Mouse (Mus musculus): ENCODE results near the gene Mrs2. TPM values are rescaled to one million over a fixed set of nuclear protein-coding genes. Genes with fewer than 3 reads are reported as not detected.

The Mrs2 gene
- 23.6 and 26.6 TPM in 2 replicates for polyA plus RNA-seq (2016; fragmentation: Nextera tagmentation; extraction: Ambion mirVana)

GRCm38 (mm10) chr13:25019793-25020539, at the start of gene Mrs2:
Mrs2 (minus strand) TSS chr13:25020379.
- under 1% methylated on average over 84 of the region's 84 CpGs for WGBS

GRCm38 (mm10) chr13:25069765-25070164, 49.6 kb upstream of the Mrs2 start:
- WGBS = 69% methylated on average over 4 of the region's 4 CpGs
- H3K4me2 ChIP-seq (replicated peaks) = no peak overlapping the region
- H3K27me3 ChIP-seq = no peaks in the 10 kb centered on the region
- no peak overlapping the region for H3K27ac ChIP-seq
- H3K36me3 ChIP-seq = no peaks in the 10 kb centered on the region
- no peak overlapping the region for H3K4me3 ChIP-seq
- no peaks in the 10 kb centered on the region for H3K9me3 ChIP-seq
- no peak for ATAC-seq (ENCODE audit: insufficient number of reproducible peaks, insufficient read depth, low FRiP score, low TSS enrichment)
- H3K9ac ChIP-seq = no peak overlapping the region
- H3K4me1 ChIP-seq = no peaks in the 10 kb centered on the region

More at GRCm38 (mm10) chr13:25019793-25020539, at the start of gene Mrs2:
- H3K4me1 ChIP-seq = peaks cover 13% of the 10 kb centered on the region
- peak; percentile 87 for ATAC-seq (ENCODE audit: insufficient number of reproducible peaks, insufficient read depth, low FRiP score, low TSS enrichment)
- no peaks in the 10 kb centered on the region; the same call in 1 of the 2 replicates for H3K36me3 ChIP-seq
- no peaks in the 10 kb centered on the region for H3K9me3 ChIP-seq
- peak within 1 kb of the TSS; percentile 92 for H3K9ac ChIP-seq
- H3K4me2 ChIP-seq (replicated peaks) = peak within 1 kb of the TSS; percentile 82
- H3K27ac ChIP-seq = peak within 1 kb of the TSS; percentile 76; the same call in 1 of the 2 replicates
- peak within 1 kb of the TSS; percentile 95 for H3K4me3 ChIP-seq
- H3K27me3 ChIP-seq = no peaks in the 10 kb centered on the region

GRCm38 (mm10) chr13:25067183-25067582, 47.0 kb upstream of the Mrs2 start:
- 76% methylated on average over 4 of the region's 4 CpGs for WGBS
- Histone ChIP-seq H3K9ac (no peak overlapping the region), H3K27me3 (no peaks in the 10 kb centered on the region), H3K9me3 (no peaks in the 10 kb centered on the region), H3K36me3 (no peaks in the 10 kb centered on the region), H3K4me3 (no peak overlapping the region), H3K27ac (no peak overlapping the region), H3K4me1 (no peaks in the 10 kb centered on the region), H3K4me2 (replicated peaks) (no peak overlapping the region)
- no peak for ATAC-seq (ENCODE audit: insufficient number of reproducible peaks, insufficient read depth, low FRiP score, low TSS enrichment)

- H3K4me1 ChIP-seq = no peaks in the 10 kb centered on the region
- H3K9ac ChIP-seq = no peak overlapping the region
- no peaks in the 10 kb centered on the region for H3K36me3 ChIP-seq
- H3K27ac ChIP-seq = no peak overlapping the region
- no peak for ATAC-seq (ENCODE audit: insufficient number of reproducible peaks, insufficient read depth, low FRiP score, low TSS enrichment)
- no peak overlapping the region for H3K4me2 ChIP-seq (replicated peaks)
- H3K27me3 ChIP-seq = no peaks in the 10 kb centered on the region
- H3K9me3 ChIP-seq = no peaks in the 10 kb centered on the region
- no peak overlapping the region for H3K4me3 ChIP-seq
- 93% methylated on average over 2 of the region's 2 CpGs for WGBS
Observed at GRCm38 (mm10) chr13:25066659-25067058, 46.5 kb upstream of the Mrs2 start.

- Histone ChIP-seq H3K4me1 (peaks cover 10% of the 10 kb centered on the region), H3K27ac (no peak within 1 kb of the TSS), H3K9me3 (0 out of 2 replicates have a peak, but pooled peaks cover 6% of the 10 kb centered on the region), H3K4me2 (replicated peaks) (peak within 1 kb of the TSS; percentile 77), H3K27me3 (peaks cover 46% of the 10 kb centered on the region), H3K9ac (peak within 1 kb of the TSS; percentile 36), H3K4me3 (peak within 1 kb of the TSS; percentile 47), H3K36me3 (no peaks in the 10 kb centered on the region)
- 3% methylated on average over 63 of the region's 63 CpGs for WGBS
- peak; percentile 60; the same call in 1 of the 2 replicates for ATAC-seq (ENCODE audit: insufficient number of reproducible peaks, insufficient read depth, low FRiP score, low TSS enrichment)
Observed at GRCm38 (mm10) chr13:25055873-25056667, 35.9 kb upstream of the Mrs2 start, which contains the start of gene Dcdc2a. Dcdc2a (plus strand) TSS chr13:25056004.

DNA sequence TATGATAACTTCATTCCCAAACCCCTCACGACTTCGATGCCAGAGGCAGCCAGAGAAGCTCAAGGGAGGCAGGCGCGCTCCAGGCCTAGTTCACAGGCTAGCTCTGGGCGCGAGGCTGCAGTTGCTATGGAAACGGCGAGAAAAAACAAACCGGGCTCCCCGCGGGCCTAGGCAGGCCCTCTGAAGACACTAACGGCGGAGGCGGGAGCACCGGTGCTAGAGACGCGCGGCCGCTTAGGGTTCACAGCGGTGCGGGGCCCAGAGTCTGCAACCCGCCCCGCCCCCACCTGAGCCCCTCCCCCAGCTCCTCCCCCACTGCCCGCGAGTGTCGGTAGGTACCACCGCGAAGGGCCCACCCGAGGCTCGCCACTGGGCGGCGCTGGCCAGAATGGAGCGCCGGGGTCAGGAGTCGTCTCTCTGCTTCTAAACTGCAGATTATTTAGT, 35.0 kb upstream of the Mrs2 start:
- no peak overlapping the region for H3K27ac ChIP-seq
- H3K4me3 ChIP-seq = peak overlapping the region; percentile 47
- H3K9me3 ChIP-seq = peaks cover 11% of the 10 kb centered on the region
- H3K4me2 ChIP-seq (replicated peaks) = peak overlapping the region; percentile 77
- ATAC-seq (ENCODE audit: insufficient number of reproducible peaks, insufficient read depth, low FRiP score, low TSS enrichment) = peak; percentile 81
- under 1% methylated on average over 34 of the region's 35 CpGs for WGBS
- H3K27me3 ChIP-seq = peaks cover 46% of the 10 kb centered on the region
- H3K4me1 ChIP-seq = peaks cover 10% of the 10 kb centered on the region
- H3K9ac ChIP-seq = peak overlapping the region; percentile 36
- H3K36me3 ChIP-seq = no peaks in the 10 kb centered on the region

- Histone ChIP-seq H3K27me3 (peaks cover 36% of the 10 kb centered on the region), H3K4me1 (peaks cover 10% of the 10 kb centered on the region), H3K9ac (no peak overlapping the region), H3K4me3 (no peak overlapping the region), H3K4me2 (replicated peaks) (no peak overlapping the region), H3K36me3 (no peaks in the 10 kb centered on the region), H3K9me3 (peaks cover 22% of the 10 kb centered on the region), H3K27ac (no peak overlapping the region)
- ATAC-seq (ENCODE audit: insufficient number of reproducible peaks, insufficient read depth, low FRiP score, low TSS enrichment) = no peak
- 90% methylated on average over 5 of the region's 5 CpGs for WGBS
Observed at GRCm38 (mm10) chr13:25052671-25053070, 32.5 kb upstream of the Mrs2 start.

DNA sequence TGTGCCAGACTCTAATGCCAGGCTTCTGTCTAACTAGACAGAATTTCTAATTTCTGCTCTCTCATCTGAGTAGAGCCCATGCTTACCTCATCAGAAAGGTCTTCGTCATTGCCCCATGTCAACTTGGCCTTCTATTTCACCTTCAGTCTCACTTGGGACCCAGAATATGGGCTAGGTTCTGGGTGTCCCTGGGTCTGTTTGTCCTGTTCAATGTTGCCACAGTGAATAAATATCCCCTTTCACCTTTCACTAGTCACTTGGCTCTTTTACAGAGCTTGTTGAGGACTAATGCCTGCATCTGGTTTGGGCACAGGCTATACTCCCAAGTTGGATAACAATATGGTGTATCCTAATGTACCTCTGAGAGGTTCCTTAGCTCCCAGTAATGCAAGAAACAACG, 19.3 kb upstream of the Mrs2 start:
- Histone ChIP-seq H3K27me3 (no peaks in the 10 kb centered on the region), H3K9me3 (no peaks in the 10 kb centered on the region), H3K4me2 (replicated peaks) (no peak overlapping the region), H3K4me3 (no peak overlapping the region), H3K9ac (no peak overlapping the region), H3K36me3 (no peaks in the 10 kb centered on the region), H3K27ac (no peak overlapping the region), H3K4me1 (no peaks in the 10 kb centered on the region)
- 75% methylated on average over 2 of the region's 2 CpGs for WGBS
- no peak for ATAC-seq (ENCODE audit: insufficient number of reproducible peaks, insufficient read depth, low FRiP score, low TSS enrichment)

- H3K27me3 ChIP-seq = no peaks in the 10 kb centered on the region
- 78% methylated on average over 3 of the region's 3 CpGs for WGBS
- no peaks in the 10 kb centered on the region for H3K36me3 ChIP-seq
- H3K4me1 ChIP-seq = no peaks in the 10 kb centered on the region
- no peak for ATAC-seq (ENCODE audit: insufficient number of reproducible peaks, insufficient read depth, low FRiP score, low TSS enrichment)
- H3K9ac ChIP-seq = no peak overlapping the region
- no peak overlapping the region for H3K4me2 ChIP-seq (replicated peaks)
- no peak overlapping the region for H3K27ac ChIP-seq
- no peak overlapping the region for H3K4me3 ChIP-seq
- no peaks in the 10 kb centered on the region for H3K9me3 ChIP-seq
Observed at GRCm38 (mm10) chr13:25027114-25027425, 6.9 kb upstream of the Mrs2 start.

GRCm38 (mm10) chr13:25026409-25027113, 6.4 kb upstream of the Mrs2 start:
- H3K9ac ChIP-seq = no peak overlapping the region
- no peak overlapping the region for H3K4me3 ChIP-seq
- H3K9me3 ChIP-seq = no peaks in the 10 kb centered on the region
- no peak overlapping the region for H3K4me2 ChIP-seq (replicated peaks)
- no peak for ATAC-seq (ENCODE audit: insufficient number of reproducible peaks, insufficient read depth, low FRiP score, low TSS enrichment)
- H3K36me3 ChIP-seq = no peaks in the 10 kb centered on the region
- no peak overlapping the region for H3K27ac ChIP-seq
- 83% methylated on average over 6 of the region's 6 CpGs for WGBS
- H3K4me1 ChIP-seq = no peaks in the 10 kb centered on the region
- H3K27me3 ChIP-seq = no peaks in the 10 kb centered on the region

- no peak overlapping the region for H3K4me3 ChIP-seq
- H3K9ac ChIP-seq = no peak overlapping the region
- H3K36me3 ChIP-seq = no peaks in the 10 kb centered on the region
- no peak overlapping the region for H3K4me2 ChIP-seq (replicated peaks)
- no peaks in the 10 kb centered on the region for H3K27me3 ChIP-seq
- no peak overlapping the region for H3K27ac ChIP-seq
- no peaks in the 10 kb centered on the region for H3K4me1 ChIP-seq
- ATAC-seq (ENCODE audit: insufficient number of reproducible peaks, insufficient read depth, low FRiP score, low TSS enrichment) = no peak
- H3K9me3 ChIP-seq = no peaks in the 10 kb centered on the region
- 25% methylated on average over 2 of the region's 2 CpGs for WGBS
Observed at GRCm38 (mm10) chr13:25024655-25025054, 4.5 kb upstream of the Mrs2 start.

Data from embryonic facial prominence, embryonic 12.5 days (tissue).